Mouse (Mus musculus): ENCODE results near the gene Galnt3. TPM values are rescaled to one million over a fixed set of nuclear protein-coding genes. Genes with fewer than 3 reads are reported as not detected.

Galnt3 gene
- polyA plus RNA-seq, 2 experiments: 0.52 to 0.70 TPM

GRCm38 (mm10) chr2:66041203-66041916 is 83.4 kb downstream of the Galnt3 start:
- 84% methylated on average over 21 of the region's 21 CpGs for WGBS (ENCODE audit: insufficient replicate concordance)
- no peak for TF ChIP-seq EP300 (IDR thresholded peaks at IDR 0.05; ENCODE audit: low read depth)
- no peak for TF ChIP-seq CTCF (IDR thresholded peaks at IDR 0.05; ENCODE audit: low read depth)
- no peak overlapping the region for H3K4me2 ChIP-seq (ENCODE audit: low read depth)
- DNase-seq (ENCODE audit: low read depth in 3 of 3, low spot score in 3 of 3): no peak
- H3K9ac ChIP-seq (replicated peaks): no peak overlapping the region
- H3K27ac ChIP-seq: no peak overlapping the region
- no peak for ATAC-seq (ENCODE audit: insufficient read depth)
- H3K36me3 ChIP-seq (replicated peaks; ENCODE audit: control insufficient read depth, insufficient read depth, low read depth): no peaks in the 10 kb centered on the region
- no peaks in the 10 kb centered on the region for H3K4me1 ChIP-seq (replicated peaks; ENCODE audit: control insufficient read depth in 2 of 2, insufficient read depth in 2 of 2, low read length in 1 of 2)
- H3K9me3 ChIP-seq (ENCODE audit: control insufficient read depth, low read length): no peaks in the 10 kb centered on the region
- H3K27me3 ChIP-seq (ENCODE audit: control insufficient read depth, insufficient read depth, low read length): no peaks in the 10 kb centered on the region
- no peak overlapping the region for H3K4me3 ChIP-seq (ENCODE audit: insufficient read depth in 1 of 2, low read depth in 2 of 2, low read length in 2 of 2)

GRCm38 (mm10) chr2:66040611-66041010 is 84.2 kb downstream of the Galnt3 start:
- DNase-seq (ENCODE audit: low read depth in 3 of 3, low spot score in 3 of 3): no peak
- no peaks in the 10 kb centered on the region for H3K4me1 ChIP-seq (replicated peaks; ENCODE audit: control insufficient read depth in 2 of 2, insufficient read depth in 2 of 2, low read length in 1 of 2)
- H3K27ac ChIP-seq: no peak overlapping the region
- H3K9ac ChIP-seq (replicated peaks): no peak overlapping the region
- TF ChIP-seq CTCF (IDR thresholded peaks at IDR 0.05; ENCODE audit: low read depth) (no peak), EP300 (IDR thresholded peaks at IDR 0.05; ENCODE audit: low read depth) (no peak)
- ATAC-seq (ENCODE audit: insufficient read depth): no peak
- no peak overlapping the region for H3K4me3 ChIP-seq (ENCODE audit: insufficient read depth in 1 of 2, low read depth in 2 of 2, low read length in 2 of 2)
- H3K36me3 ChIP-seq (replicated peaks; ENCODE audit: control insufficient read depth, insufficient read depth, low read depth): no peaks in the 10 kb centered on the region
- no peak overlapping the region for H3K4me2 ChIP-seq (ENCODE audit: low read depth)
- no peaks in the 10 kb centered on the region for H3K9me3 ChIP-seq (ENCODE audit: control insufficient read depth, low read length)
- H3K27me3 ChIP-seq (ENCODE audit: control insufficient read depth, insufficient read depth, low read length): no peaks in the 10 kb centered on the region

- Histone ChIP-seq H3K27me3 (ENCODE audit: control insufficient read depth, insufficient read depth, low read length) (no peaks in the 10 kb centered on the region), H3K9me3 (ENCODE audit: control insufficient read depth, low read length) (no peaks in the 10 kb centered on the region), H3K36me3 (replicated peaks; ENCODE audit: control insufficient read depth, insufficient read depth, low read depth) (no peaks in the 10 kb centered on the region), H3K27ac (no peak overlapping the region), H3K4me3 (ENCODE audit: insufficient read depth in 1 of 2, low read depth in 2 of 2, low read length in 2 of 2) (no peak overlapping the region), H3K4me1 (replicated peaks; ENCODE audit: control insufficient read depth in 2 of 2, insufficient read depth in 2 of 2, low read length in 1 of 2) (no peaks in the 10 kb centered on the region), H3K9ac (replicated peaks) (no peak overlapping the region), H3K4me2 (ENCODE audit: low read depth) (no peak overlapping the region)
- DNase-seq (ENCODE audit: low read depth in 3 of 3, low spot score in 3 of 3) (no peak), ATAC-seq (ENCODE audit: insufficient read depth) (no peak)
- WGBS (ENCODE audit: insufficient replicate concordance): 55% methylated on average over 9 of the region's 9 CpGs
- TF ChIP-seq CTCF (IDR thresholded peaks at IDR 0.05; ENCODE audit: low read depth) (no peak), EP300 (IDR thresholded peaks at IDR 0.05; ENCODE audit: low read depth) (no peak)
Measured at GRCm38 (mm10) chr2:66034907-66035679, 89.7 kb downstream of the Galnt3 start.

Other genes with a start within 250 kb of the Galnt3 start
- gene Ttc21b, start 131.6 kb upstream of the Galnt3 start, polyA plus RNA-seq (2012; rRNA removed): 0.56 and 1.1 TPM in 2 replicates
- gene Ttc21b, start 131.6 kb upstream of the Galnt3 start, polyA plus RNA-seq (2014; fragmentation: Nextera tagmentation; extraction: Ambion mirVana): 0.80 and 1.5 TPM in 2 replicates